Mouse (Mus musculus) CH12.LX (cell line): ENCODE results near the gene Trmt61a. TPM values are rescaled to one million over a fixed set of nuclear protein-coding genes. Genes with fewer than 3 reads are reported as not detected.

Experiments
- DNase-seq: peaks from one replicate; pipeline ENCODE4 v3.0.0-alpha.2; 2013; ENCODE audit errors: extremely low read depth
- H3K27ac ChIP-seq: 2 replicates; pipeline ENCODE4 v1.5.1; 2012; ENCODE audit warnings: low read depth, mild to moderate bottlenecking, control low read depth, moderate library complexity; ENCODE audit not compliant: insufficient read depth
- H3K27me3 ChIP-seq: replicated peaks from 2 replicates; pipeline ENCODE3; 2012; ENCODE audit warnings: inconsistent platforms
- H3K36me3 ChIP-seq, 2 experiments: replicated peaks in 1 of 2; 2 replicates each; pipeline versions ENCODE3 to v1.6.1; 2012; ENCODE audit warnings: inconsistent platforms in 1 of 2, low read length in 1 of 2, mild to moderate bottlenecking in 1 of 2, mixed read lengths in 1 of 2, moderate library complexity in 1 of 2; ENCODE audit not compliant: control insufficient read depth in 1 of 2, insufficient read depth in 1 of 2
- H3K4me1 ChIP-seq, 2 experiments: 2 replicates each; pipeline ENCODE4 v1.6.1; 2012; ENCODE audit warnings: inconsistent platforms in 1 of 2, moderate library complexity in 1 of 2; ENCODE audit not compliant: insufficient read depth in 2 of 2, control insufficient read depth in 1 of 2
- H3K4me2 ChIP-seq: 2 replicates; pipeline ENCODE4 v1.6.1; 2012; ENCODE audit warnings: low read depth, mild to moderate bottlenecking, control low read depth; ENCODE audit not compliant: poor library complexity, insufficient read depth, severe bottlenecking
- H3K4me3 ChIP-seq, 3 experiments: fragments of 150-350 bp in 1 of 3; sonication (generic) in 1 of 3; replicated peaks in 1 of 3; 2 replicates each; pipeline versions ENCODE3 to v1.5.1; 2011 to 2012; ENCODE audit warnings: low read depth in 2 of 3, low read length in 2 of 3, mild to moderate bottlenecking in 2 of 3, moderate library complexity in 2 of 3, control low read depth in 1 of 3, improper control_type of control experiment in 1 of 3, inconsistent platforms in 1 of 3, mixed read lengths in 1 of 3; ENCODE audit not compliant: poor library complexity in 1 of 3
- H3K79me2 ChIP-seq: replicated peaks from 2 replicates; pipeline ENCODE4 v1.6.1; 2012; ENCODE audit warnings: mild to moderate bottlenecking, moderate library complexity; ENCODE audit not compliant: control insufficient read depth, poor library complexity, insufficient read depth, severe bottlenecking; ENCODE audit errors: extremely low read depth
- H3K9ac ChIP-seq: 2 replicates; pipeline ENCODE4 v1.6.1; 2012; ENCODE audit warnings: low read depth, mild to moderate bottlenecking, control low read depth, moderate library complexity; ENCODE audit not compliant: insufficient read depth
- H3K9me3 ChIP-seq: replicated peaks from 2 replicates; pipeline ENCODE3; 2012; ENCODE audit warnings: low read length, inconsistent platforms, mixed read lengths
- BHLHE40 ChIP-seq: IDR thresholded peaks from 2 replicates; pipeline ENCODE4 v1.6.1; 2011; ENCODE audit warnings: mild to moderate bottlenecking, low read depth, low read length, improper control_type of control experiment
- CHD2 ChIP-seq: IDR thresholded peaks from 2 replicates; pipeline ENCODE4 v1.6.1; 2011; ENCODE audit warnings: low read length, improper control_type of control experiment
- EP300 ChIP-seq: IDR thresholded peaks from 2 replicates; pipeline ENCODE4 v1.6.1; 2011; ENCODE audit warnings: low read length, improper control_type of control experiment
- IRF4 ChIP-seq: IDR thresholded peaks from 2 replicates; pipeline ENCODE4 v1.6.1; 2014; ENCODE audit warnings: low read depth, mild to moderate bottlenecking, inconsistent platforms, low read length, improper control_type of control experiment
- JUN ChIP-seq: IDR thresholded peaks from 2 replicates; pipeline ENCODE4 v1.6.1; 2011; ENCODE audit warnings: low read depth, mild to moderate bottlenecking, low read length, improper control_type of control experiment, moderate library complexity; ENCODE audit not compliant: insufficient read depth
- KAT2A ChIP-seq: IDR thresholded peaks from 2 replicates; pipeline ENCODE4 v1.6.1; 2012; ENCODE audit warnings: low read length, improper control_type of control experiment, inconsistent platforms; ENCODE audit not compliant: insufficient replicate concordance
- MAFK ChIP-seq: IDR thresholded peaks from 2 replicates; pipeline ENCODE4 v1.6.1; 2011; ENCODE audit warnings: low read length, improper control_type of control experiment; ENCODE audit not compliant: insufficient replicate concordance
- MAX ChIP-seq: IDR thresholded peaks from 2 replicates; pipeline ENCODE4 v1.6.1; 2011; ENCODE audit warnings: low read length, improper control_type of control experiment
- MAZ ChIP-seq: IDR thresholded peaks from 2 replicates; pipeline ENCODE4 v1.6.1; 2012; ENCODE audit warnings: low read depth, mild to moderate bottlenecking, inconsistent platforms, low read length, improper control_type of control experiment, moderate library complexity
- MEF2A ChIP-seq: IDR thresholded peaks from 2 replicates; pipeline ENCODE4 v1.6.1; 2014; ENCODE audit warnings: low read depth, mild to moderate bottlenecking, inconsistent platforms, low read length, improper control_type of control experiment, borderline replicate concordance
- MYC ChIP-seq: IDR thresholded peaks from 2 replicates; pipeline ENCODE4 v1.6.1; 2011; ENCODE audit warnings: low read depth, mild to moderate bottlenecking, improper control_type of control experiment, low read length
- PAX5 ChIP-seq: IDR thresholded peaks from 2 replicates; pipeline ENCODE4 v1.6.1; 2012; ENCODE audit warnings: low read length, inconsistent platforms, mixed read lengths
- RAD21 ChIP-seq: IDR thresholded peaks from 2 replicates; pipeline ENCODE4 v1.6.1; 2011; ENCODE audit warnings: low read depth, mild to moderate bottlenecking, low read length, improper control_type of control experiment, moderate library complexity
- TBP ChIP-seq: conservative IDR thresholded peaks from 2 replicates; pipeline ENCODE4 v1.6.1; 2011; ENCODE audit warnings: low read depth, low read length, improper control_type of control experiment
- UBTF ChIP-seq: IDR thresholded peaks from 2 replicates; pipeline ENCODE4 v1.6.1; 2012; ENCODE audit warnings: low read depth, mild to moderate bottlenecking, inconsistent platforms, low read length, improper control_type of control experiment, moderate library complexity
- USF1 ChIP-seq: IDR thresholded peaks from 2 replicates; pipeline ENCODE4 v1.6.1; 2014; ENCODE audit warnings: low read depth, mild to moderate bottlenecking, inconsistent platforms, low read length, improper control_type of control experiment
- ZNF384 ChIP-seq: IDR thresholded peaks from 2 replicates; pipeline ENCODE4 v1.6.1; 2012; ENCODE audit warnings: low read depth, low read length, improper control_type of control experiment, inconsistent platforms
- dilution Hi-C: fragments of 300-500 bp; cut with MboI; formaldehyde crosslinking; loops from 2 replicates; pipeline ENCODE4 v1.14.3; 2020; ENCODE audit warnings: low sequenced_read_pairs; ENCODE audit not compliant: extremely low pct_unique_long_range_greater_than_20kb, extremely low pct_ligation_motif_present
- in situ Hi-C: fragments of 300-500 bp; cut with MboI; formaldehyde crosslinking; loops from 3 replicates; pipeline ENCODE4 v1.14.3; 2019; ENCODE audit warnings: low sequenced_read_pairs, low pct_ligation_motif_present, low pct_unique_long_range_greater_than_20kb, mixed read lengths
- polyA plus RNA-seq: library from polyadenylated mRNA; unstranded; fragments of >175 nt; gene quantifications from 2 replicates; pipeline ENCODE4 v1.2.1, GENCODE M21; 2012; ENCODE audit warnings: low read depth; ENCODE audit not compliant: insufficient read length
- total RNA-seq, 2 experiments: library from RNA; depleted of rRNA; stranded (reverse); fragments of 300-350 nt in 1 of 2; fragments of >200 nt in 1 of 2; gene quantifications; 2 replicates each; pipeline ENCODE4 v1.2.3; 2012 to 2014

Gene Trmt61a
- total and polyA plus RNA-seq, 3 experiments = 21.8 to 37.4 (median 34.1) TPM

GRCm38 (mm10) chr12:111726122-111726463 is 48.2 kb downstream of the Trmt61a start:
- dilution Hi-C loops (no loop called here), in situ Hi-C loops (no loop called here)
- no peak overlapping the region for H3K4me2 ChIP-seq
- H3K4me3 ChIP-seq = no peak overlapping the region
- H3K79me2 ChIP-seq = no peaks in the 10 kb centered on the region
- no peak overlapping the region for H3K27ac ChIP-seq
- H3K27me3 ChIP-seq = no peaks in the 10 kb centered on the region
- no peak for TF ChIP-seq MYC
- TF ChIP-seq PAX5 = no peak
- TF ChIP-seq RAD21 = no peak
- no peak for TF ChIP-seq MAZ
- no peak for TF ChIP-seq MAFK
- TF ChIP-seq USF1 = no peak
- TF ChIP-seq BHLHE40 = no peak
- no peak for TF ChIP-seq IRF4
- TF ChIP-seq JUN = no peak
- TF ChIP-seq TBP = no peak
- TF ChIP-seq, all 38 proteins: peak for 0
- Histone ChIP-seq H3K9ac (no peak overlapping the region), H3K4me1 (no peaks in the 10 kb centered on the region), H3K9me3 (peaks cover 2% of the 10 kb centered on the region), H3K36me3 (peaks cover 45 to 72% of the 10 kb centered on the region in 2 experiments)
- DNase-seq = no peak

- Histone ChIP-seq H3K4me2 (no peak overlapping the region), H3K4me3 (no peak overlapping the region), H3K36me3 (peaks cover 51 to 80% of the 10 kb centered on the region in 2 experiments), H3K9ac (no peak overlapping the region), H3K4me1 (no peaks in the 10 kb centered on the region), H3K9me3 (peaks cover 2% of the 10 kb centered on the region), H3K27ac (no peak overlapping the region), H3K79me2 (no peaks in the 10 kb centered on the region), H3K27me3 (no peaks in the 10 kb centered on the region)
- DNase-seq = no peak
- TF ChIP-seq RAD21 (no peak), EP300 (no peak), ZNF384 (no peak), MEF2A (no peak), CHD2 (no peak), PAX5 (no peak), MAX (no peak), UBTF (no peak), BHLHE40 (no peak), MAFK (no peak), KAT2A (no peak)
- dilution Hi-C loops = no loop called here
- in situ Hi-C loops = no loop called here
Measured at GRCm38 (mm10) chr12:111727956-111728355, 50.1 kb downstream of the Trmt61a start.
